Mouse (Mus musculus): ENCODE results near the gene Sh3bp4.

Gene Sh3bp4

GRCm38 (mm10) chr1:89093696-89094095 lies 23.5 kb downstream of the Sh3bp4 start:
- in situ Hi-C loops (cut with MboI, MseI): no loop called here

- in situ Hi-C loops (cut with MboI, MseI): no loop called here
Observed at GRCm38 (mm10) chr1:89094416-89094815, 24.2 kb downstream of the Sh3bp4 start.

- in situ Hi-C loops (cut with MboI, MseI): no loop called here
Observed at GRCm38 (mm10) chr1:89095642-89096424, 25.6 kb downstream of the Sh3bp4 start.

DNA sequence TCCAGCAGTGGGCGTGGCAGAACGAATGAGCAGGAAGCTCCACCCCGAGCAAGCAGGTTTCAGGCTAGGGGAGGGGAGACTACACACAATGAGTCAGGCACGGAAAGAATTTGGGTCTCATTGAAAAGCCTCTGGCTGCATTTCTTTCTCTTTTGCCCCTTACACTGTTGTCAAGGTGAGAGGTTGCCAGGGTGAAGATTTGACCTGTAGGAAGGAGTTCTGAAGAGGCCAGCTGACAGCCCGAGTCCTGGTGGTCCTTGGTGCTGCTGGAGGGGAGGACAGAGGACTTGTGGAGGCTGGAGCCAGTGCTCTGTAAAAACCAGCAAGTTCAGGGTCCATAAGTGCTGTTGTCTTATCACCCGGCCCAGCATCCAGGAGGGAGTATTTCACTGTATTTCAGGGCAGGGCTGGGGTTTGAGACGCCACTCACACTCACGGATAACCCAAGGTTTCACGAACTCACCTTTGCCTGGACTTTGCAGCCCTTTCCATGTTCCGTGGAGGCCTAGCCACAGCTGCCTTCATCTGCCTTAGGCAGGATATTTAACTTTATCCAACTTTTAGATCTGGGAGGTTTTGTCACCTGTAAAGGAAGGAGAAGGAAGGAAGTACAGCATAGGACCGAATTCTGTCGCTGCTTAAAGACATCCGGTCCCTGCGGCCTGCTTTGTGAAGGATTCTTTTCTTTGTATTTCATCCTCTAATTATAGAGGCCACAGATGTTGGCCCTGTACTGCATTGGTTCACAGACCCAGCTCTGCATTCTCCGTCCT lies 32.2 kb downstream of the Sh3bp4 start:
- in situ Hi-C loops (cut with MboI, MseI): no loop called here

DNA sequence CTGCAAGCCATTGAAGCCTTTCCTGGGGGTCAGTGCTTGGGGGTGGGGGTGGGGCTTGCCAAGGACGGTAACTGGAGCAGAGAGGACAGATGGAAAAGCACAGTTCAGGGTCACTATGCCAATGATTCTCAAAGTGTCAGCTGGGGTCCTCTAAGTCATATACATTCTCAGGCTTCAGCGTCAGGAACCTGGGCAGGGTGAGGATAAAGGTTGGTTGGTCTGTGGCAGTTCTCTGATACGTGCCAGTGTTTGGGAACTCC lies 32.7 kb downstream of the Sh3bp4 start:
- in situ Hi-C loops (cut with MboI, MseI): no loop called here

GRCm38 (mm10) chr1:89103505-89103904 lies 33.3 kb downstream of the Sh3bp4 start:
- in situ Hi-C loops (cut with MboI, MseI): no loop called here

- in situ Hi-C loops (cut with MboI, MseI): no loop called here
Observed at GRCm38 (mm10) chr1:89104066-89104765, 34.0 kb downstream of the Sh3bp4 start.

DNA sequence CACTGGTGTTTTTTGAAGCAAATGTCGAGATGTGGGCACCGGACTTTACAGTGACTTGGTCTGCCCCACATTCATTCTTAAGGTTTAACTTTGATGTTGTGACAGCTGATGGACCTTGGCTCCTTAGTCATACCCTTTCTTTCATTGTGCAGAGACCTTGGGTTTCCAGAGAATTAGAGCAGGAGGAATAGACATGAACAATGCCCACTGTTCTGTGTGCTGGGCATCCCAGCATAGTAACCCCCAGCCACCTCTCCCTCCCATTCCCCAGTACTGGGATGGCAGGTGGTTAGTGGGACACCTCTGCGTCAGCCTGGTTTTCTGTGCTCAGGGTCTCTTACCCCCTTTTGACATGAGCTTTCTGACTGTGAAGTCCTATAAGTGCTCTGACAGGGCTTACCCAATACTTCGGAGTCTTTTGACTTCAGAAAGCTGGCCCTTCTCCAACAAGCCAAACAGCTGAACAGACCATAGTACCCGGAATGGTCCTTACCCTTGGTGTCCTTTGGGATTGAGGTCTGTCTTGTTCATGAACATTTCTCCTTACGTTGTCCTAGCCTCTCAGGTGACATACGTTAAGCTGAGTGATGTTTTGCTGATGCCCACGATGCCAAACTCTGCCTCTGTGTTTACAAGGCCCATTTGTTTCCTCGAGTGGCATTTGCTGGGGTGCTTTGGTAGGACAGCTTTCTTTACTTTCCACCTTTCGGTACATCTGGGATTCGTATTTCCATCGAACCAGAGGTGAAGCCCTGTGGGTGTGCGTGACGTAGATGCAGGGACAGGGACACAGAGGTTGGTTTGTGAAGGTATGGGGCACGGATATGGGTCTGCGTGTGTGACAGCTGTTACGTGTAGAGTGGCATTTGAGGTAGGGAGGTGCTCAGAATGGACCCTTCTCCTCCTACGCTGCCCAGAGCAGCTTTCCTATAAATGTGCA lies 35.9 kb downstream of the Sh3bp4 start:
- in situ Hi-C loops (cut with MboI, MseI): no loop called here

DNA sequence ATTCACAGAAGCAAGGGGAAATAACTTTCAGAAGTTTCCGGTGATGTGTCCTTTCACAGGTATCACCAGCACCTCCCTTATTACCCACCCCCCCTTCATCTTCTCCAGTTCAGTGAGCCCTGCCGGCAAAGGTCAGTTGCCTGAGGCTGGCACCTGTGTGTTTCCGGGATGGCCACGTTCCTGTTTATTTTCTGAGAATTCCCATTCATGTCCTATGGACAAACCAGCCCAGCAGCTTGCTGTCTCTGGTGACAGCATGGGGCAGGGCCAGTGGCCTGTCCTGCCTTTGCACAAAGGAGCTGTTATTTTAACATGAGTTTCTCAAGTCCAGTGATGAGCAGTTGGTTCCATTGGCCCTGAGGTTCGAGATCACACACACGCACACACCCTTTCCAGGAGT lies 37.3 kb downstream of the Sh3bp4 start:
- in situ Hi-C loops (cut with MboI, MseI): no loop called here

- in situ Hi-C loops (cut with MboI, MseI): no loop called here
Observed at GRCm38 (mm10) chr1:89108340-89108896, 38.2 kb downstream of the Sh3bp4 start.

DNA sequence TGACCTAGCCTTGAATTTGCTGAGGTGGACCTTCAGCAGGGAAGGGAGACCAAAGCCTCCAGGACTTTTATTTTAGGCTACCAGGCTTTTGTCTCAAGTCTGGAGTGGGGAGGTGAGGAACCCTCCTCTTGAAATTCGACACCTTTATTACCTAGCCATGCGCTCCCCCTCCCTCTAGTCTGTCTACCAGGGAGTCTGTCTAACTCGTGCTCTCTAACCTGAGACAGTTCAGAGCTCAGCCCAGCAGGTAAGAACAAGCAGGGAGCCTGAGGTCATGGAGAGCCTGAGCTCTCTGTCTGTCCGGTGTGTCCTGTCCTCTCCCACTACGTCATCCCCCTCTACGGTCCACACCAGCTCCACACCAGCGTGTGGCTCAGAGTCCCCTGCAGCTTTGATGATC lies 39.6 kb downstream of the Sh3bp4 start:
- in situ Hi-C loops (cut with MboI, MseI): no loop called here

- in situ Hi-C loops (cut with MboI, MseI): no loop called here
Observed at GRCm38 (mm10) chr1:89110767-89111534, 40.7 kb downstream of the Sh3bp4 start.

GRCm38 (mm10) chr1:89112544-89112943 lies 42.3 kb downstream of the Sh3bp4 start:
- in situ Hi-C loops (cut with MboI, MseI): no loop called here

- in situ Hi-C loops (cut with MboI, MseI): no loop called here
Observed at GRCm38 (mm10) chr1:89113731-89114130, 43.5 kb downstream of the Sh3bp4 start.

DNA sequence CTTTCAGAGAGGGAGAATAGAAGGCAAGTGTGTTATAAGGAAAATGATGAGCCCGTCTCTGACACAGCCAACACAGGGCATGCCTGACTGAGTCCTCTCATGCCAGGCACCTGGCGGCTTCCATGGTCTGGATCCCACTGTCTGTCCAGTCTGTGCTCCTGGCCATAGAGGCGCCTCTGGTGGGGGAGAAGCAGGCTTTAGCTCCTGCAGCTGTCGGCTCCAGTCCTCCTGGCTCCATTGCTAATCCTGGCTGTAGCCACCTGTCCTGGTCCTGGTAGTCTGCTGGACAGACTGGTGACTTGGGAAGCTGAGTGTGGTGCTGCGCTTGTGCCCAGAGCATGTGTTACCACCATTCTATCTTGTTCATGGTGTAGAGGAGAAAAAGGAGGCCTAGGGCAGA lies 46.8 kb downstream of the Sh3bp4 start:
- in situ Hi-C loops (cut with MboI, MseI): no loop called here

DNA sequence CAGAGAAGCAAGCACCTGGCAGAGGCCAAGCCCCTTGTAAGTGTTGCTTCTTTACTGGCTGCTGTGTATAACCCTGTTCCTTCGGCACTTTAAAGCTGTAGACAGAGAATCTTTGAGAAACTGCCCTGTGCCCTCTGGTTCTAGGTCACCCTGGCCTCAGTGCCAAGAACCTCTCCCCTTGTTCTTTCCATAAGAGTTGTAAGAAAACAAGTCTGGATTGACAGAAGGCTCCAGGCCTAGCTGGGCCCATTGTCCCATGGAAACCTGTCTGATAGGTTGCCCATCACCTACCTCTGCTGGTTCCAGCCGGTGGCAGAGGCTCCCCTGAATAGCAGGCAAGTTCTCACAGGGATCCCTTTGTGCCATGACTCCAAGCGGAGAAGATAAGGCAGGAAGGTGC lies 47.9 kb downstream of the Sh3bp4 start:
- in situ Hi-C loops (cut with MboI, MseI): no loop called here

- in situ Hi-C loops (cut with MboI, MseI): no loop called here
Observed at GRCm38 (mm10) chr1:89118836-89119235, 48.6 kb downstream of the Sh3bp4 start.

DNA sequence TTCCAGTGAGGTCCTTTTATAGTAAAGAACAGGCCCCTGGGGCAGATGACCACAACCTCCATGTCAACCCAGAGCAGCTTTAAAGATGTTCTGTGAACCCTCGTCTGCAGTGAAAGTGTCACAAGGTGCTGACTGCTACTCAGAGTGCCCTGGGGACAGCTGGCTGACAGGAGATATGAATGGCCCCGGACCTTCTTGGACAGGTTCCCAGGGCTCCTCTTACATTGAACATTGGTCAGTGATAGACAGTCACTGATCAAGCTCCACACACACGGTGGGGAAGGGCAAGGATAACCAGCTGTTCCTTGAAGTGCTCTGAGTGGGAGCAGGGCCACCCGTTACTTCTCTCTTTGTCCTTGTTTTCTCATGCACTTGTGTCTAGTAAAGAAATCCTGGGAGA lies 50.1 kb downstream of the Sh3bp4 start:
- in situ Hi-C loops (cut with MboI, MseI): no loop called here

DNA sequence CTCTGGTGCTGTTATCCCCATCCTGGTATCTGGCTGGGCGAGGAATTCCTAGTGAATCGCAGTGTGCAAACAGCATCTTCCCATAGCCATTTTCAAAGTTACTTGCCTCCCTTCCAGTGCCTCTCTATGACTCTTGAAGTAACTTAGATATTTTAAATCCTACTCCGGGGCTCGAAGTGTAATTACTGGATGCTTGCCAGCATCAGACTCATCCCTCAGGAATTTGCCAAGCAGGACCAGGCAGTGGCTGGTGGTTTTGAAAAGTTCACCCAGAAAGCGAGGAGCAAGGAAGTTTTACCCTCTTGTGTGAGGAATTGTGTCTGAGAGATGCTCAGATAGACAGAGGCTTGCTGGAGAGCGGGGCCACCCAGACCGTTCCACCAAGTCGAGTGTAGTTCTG lies 51.3 kb downstream of the Sh3bp4 start:
- in situ Hi-C loops (cut with MboI, MseI): no loop called here

- in situ Hi-C loops (cut with MboI, MseI): no loop called here
Observed at GRCm38 (mm10) chr1:89122376-89122775, 52.2 kb downstream of the Sh3bp4 start.

GRCm38 (mm10) chr1:89124076-89124475 lies 53.9 kb downstream of the Sh3bp4 start:
- in situ Hi-C loops (cut with MboI, MseI): no loop called here
